Mouse (Mus musculus) gastrocnemius, adult 2 months (tissue): Measurements from ENCODE around the gene Dlg2. TPM values are rescaled to one million over a fixed set of nuclear protein-coding genes. Genes with fewer than 3 reads are reported as not detected.

ENCODE experiments used
- DNase-seq: peaks from one replicate; pipeline ENCODE4 v3.0.0; 2022
- H3K27ac ChIP-seq: fragments of 200-600 bp; 2 replicates; pipeline ENCODE4 v1.8.1; 2022; ENCODE audit warnings: mild to moderate bottlenecking
- H3K4me3 ChIP-seq: fragments of 200-600 bp; 2 replicates; pipeline ENCODE4 v1.8.1; 2022; ENCODE audit warnings: mild to moderate bottlenecking, moderate library complexity
- CTCF ChIP-seq: fragments of 200-600 bp; IDR thresholded peaks from 2 replicates; pipeline ENCODE4 v1.8.1; 2022; ENCODE audit warnings: antibody characterized with exemption, mild to moderate bottlenecking, moderate library complexity
- intact Hi-C: fragments of 180-260 bp; cut with DNase I; formaldehyde crosslinking; loops from one replicate; pipeline ENCODE4 v1.15.1; 2025
- total RNA-seq, 2 experiments: library from RNA; stranded (reverse); gene quantifications; 2 replicates each; pipeline ENCODE4 v1.2.3; 2021

Gene Dlg2
- total RNA-seq, 2 experiments from 2014 or later: 0.22 to 0.71 TPM

GRCm38 (mm10) chr7:92485881-92486710 lies 2009.6 kb downstream of the Dlg2 start:
- DNase-seq: no peak
- intact Hi-C loops: no loop called here
- Histone ChIP-seq H3K4me3 (no peak overlapping the region), H3K27ac (no peak overlapping the region)
- no peak for TF ChIP-seq CTCF

- DNase-seq: no peak
- no peak for TF ChIP-seq CTCF
- Histone ChIP-seq H3K4me3 (no peak overlapping the region), H3K27ac (no peak overlapping the region)
- intact Hi-C loops: no loop called here
Measured at GRCm38 (mm10) chr7:92486878-92487277, 2010.4 kb downstream of the Dlg2 start.

GRCm38 (mm10) chr7:92492262-92492661 lies 2015.8 kb downstream of the Dlg2 start:
- H3K4me3 ChIP-seq: no peak overlapping the region
- TF ChIP-seq CTCF: no peak
- no peak for DNase-seq
- intact Hi-C loops: no loop called here
- H3K27ac ChIP-seq: no peak overlapping the region

GRCm38 (mm10) chr7:92493521-92493920 lies 2017.0 kb downstream of the Dlg2 start:
- intact Hi-C loops: no loop called here
- no peak overlapping the region for H3K4me3 ChIP-seq
- TF ChIP-seq CTCF: no peak
- no peak overlapping the region for H3K27ac ChIP-seq
- DNase-seq: no peak

Other genes with a start within 250 kb of the Dlg2 start
- gene Ccdc83, start 210.9 kb upstream of the Dlg2 start, total RNA-seq: not detected
- gene Sytl2, start 174.4 kb upstream of the Dlg2 start, total RNA-seq: 1 to 10 TPM; 3.3 to 3.7 TPM
- not detected for gene Ccdc89, start 50.1 kb upstream of the Dlg2 start, total RNA-seq
- 10 to 100 TPM; 16.0 to 18.2 TPM for gene Crebzf, start 33.9 kb upstream of the Dlg2 start, total RNA-seq
- gene Tmem126a, start 19.4 kb upstream of the Dlg2 start, total RNA-seq: 100 to 1,000 TPM; 101 to 119 TPM
- 10 to 100 TPM; 18.9 to 22.9 TPM for gene Tmem126b, start 671 bp upstream of the Dlg2 start, total RNA-seq